Mouse (Mus musculus) megakaryocyte, embryonic 14.5 days (primary cell): ENCODE results near the gene Mcts2.

Source experiments
- FLI1 ChIP-seq: IDR thresholded peaks from 2 replicates; pipeline ENCODE4 v1.6.1; 2012; ENCODE audit warnings: low read length, inconsistent platforms, mixed read lengths
- GATA1 ChIP-seq: IDR thresholded peaks from 3 replicates; pipeline ENCODE4 v1.6.1; 2012; ENCODE audit warnings: mixed read lengths, low read length, inconsistent platforms, borderline replicate concordance

DNA sequence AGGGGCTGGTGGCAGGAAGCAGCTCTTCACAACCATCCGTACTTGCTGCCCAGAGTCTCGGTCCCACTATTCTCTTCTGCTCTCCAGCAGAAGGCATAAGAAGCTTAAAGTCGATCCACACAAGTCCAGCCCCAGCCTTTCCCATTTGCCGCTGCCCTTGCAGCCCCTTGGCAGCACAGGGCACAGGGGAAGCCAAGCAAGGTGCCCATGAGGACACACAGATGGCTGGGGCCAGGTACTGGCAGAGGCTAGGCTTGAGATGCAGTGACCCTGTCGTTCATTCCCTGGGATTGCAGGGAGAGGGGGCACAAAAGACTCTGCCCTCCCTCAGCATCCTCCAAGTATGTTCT, 17.4 kb downstream of the Mcts2 start:
- TF ChIP-seq GATA1 (no peak), FLI1 (no peak)
